Mouse (Mus musculus) spleen, adult 18-20 months (tissue): ENCODE results near the gene Ap4b1.

Experiments used
- DNase-seq, 2 experiments: peaks; one replicate each; pipeline ENCODE4 v3.0.0; 2022; ENCODE audit warnings: mixed read lengths in 2 of 2

Gene Ap4b1

GRCm38 (mm10) chr3:103857036-103857805, 47.9 kb downstream of the Ap4b1 start:
- no peak for DNase-seq

- DNase-seq: no peak
Observed at GRCm38 (mm10) chr3:103857977-103858563, 48.8 kb downstream of the Ap4b1 start.

- peak; percentile 55 to 57 for DNase-seq
Observed at GRCm38 (mm10) chr3:103858881-103859801, 49.8 kb downstream of the Ap4b1 start, which contains the start of gene Ptpn22. TSS of gene Ptpn22 (plus strand) at chr3:103859795.

- DNase-seq: peak; percentile 68 to 73
Observed at GRCm38 (mm10) chr3:103859851-103860391, 50.6 kb downstream of the Ap4b1 start.

GRCm38 (mm10) chr3:103862721-103863220, 53.5 kb downstream of the Ap4b1 start:
- DNase-seq: no peak

GRCm38 (mm10) chr3:103864200-103864599, 54.9 kb downstream of the Ap4b1 start:
- no peak for DNase-seq

- no peak for DNase-seq
Observed at GRCm38 (mm10) chr3:103867424-103867971, 58.2 kb downstream of the Ap4b1 start.

GRCm38 (mm10) chr3:103868008-103868407, 58.7 kb downstream of the Ap4b1 start:
- no peak for DNase-seq
